Mouse (Mus musculus) heart, embryonic 11.5 days (tissue): Measurements from ENCODE around the gene Akap9. TPM values are rescaled to one million over a fixed set of nuclear protein-coding genes. Genes with fewer than 3 reads are reported as not detected.
"Not testable (repeated sequence)": the region's sequence is repeated elsewhere in the genome, so short reads cannot be mapped to it uniquely, and the experiment has no call there.

ENCODE experiments used
- ATAC-seq: fragments of 200-750 bp; cut with Nextera tagmentation; replicated peaks from 2 replicates; pipeline ENCODE4 v1.8.0; 2017; ENCODE audit warnings: moderate library complexity; ENCODE audit not compliant: insufficient number of reproducible peaks, low FRiP score, low TSS enrichment
- H3K27ac ChIP-seq: fragments of 300-500 bp; sonication (generic); 2 replicates; pipeline ENCODE4 v1.5.1; 2014; ENCODE audit warnings: mild to moderate bottlenecking, low read depth, low read length
- H3K27me3 ChIP-seq: fragments of 300-500 bp; sonication (generic); 2 replicates; pipeline ENCODE4 v1.6.1; 2014; ENCODE audit warnings: mild to moderate bottlenecking, low read length, mixed read lengths; ENCODE audit not compliant: control insufficient read depth, insufficient read depth
- H3K36me3 ChIP-seq: fragments of 300-500 bp; sonication (generic); 2 replicates; pipeline ENCODE4 v1.6.1; 2014; ENCODE audit warnings: mild to moderate bottlenecking, low read length, moderate library complexity, mixed read lengths; ENCODE audit not compliant: control insufficient read depth, insufficient read depth
- H3K4me1 ChIP-seq: fragments of 300-500 bp; sonication (generic); 2 replicates; pipeline ENCODE4 v1.6.1; 2014; ENCODE audit warnings: low read length; ENCODE audit not compliant: control insufficient read depth, insufficient read depth
- H3K4me2 ChIP-seq: fragments of 300-500 bp; sonication (generic); 2 replicates; pipeline ENCODE4 v1.6.1; 2014; ENCODE audit warnings: mild to moderate bottlenecking, moderate library complexity
- H3K4me3 ChIP-seq: fragments of 300-500 bp; sonication (generic); 2 replicates; pipeline ENCODE4 v1.5.1; 2014; ENCODE audit warnings: low read depth, low read length
- H3K9ac ChIP-seq: fragments of 300-500 bp; sonication (generic); 2 replicates; pipeline ENCODE4 v1.6.1; 2014; ENCODE audit warnings: mild to moderate bottlenecking, low read depth, low read length, moderate library complexity
- H3K9me3 ChIP-seq: fragments of 300-500 bp; sonication (generic); replicated peaks from 2 replicates; pipeline ENCODE4 v1.6.1; 2016; ENCODE audit warnings: low read length; ENCODE audit not compliant: control insufficient read depth
- WGBS: fragments of 180-500 bp; shearing (Covaris S2); extraction: QIAGEN DNeasy Blood & Tissue Kit; methylation state at CpG from one replicate; pipeline ENCODE4 v1.1.7; 2014; ENCODE audit not compliant: insufficient replicate concordance; 5-methylcytosine and 5-hydroxymethylcytosine counted together
- polyA plus RNA-seq: library from polyadenylated mRNA; unstranded; fragments of >200 nt; fragmentation: Nextera tagmentation; extraction: Ambion mirVana; gene quantifications from 2 replicates; pipeline ENCODE4 v1.2.1, GENCODE M21; 2014

Akap9 gene
- polyA plus RNA-seq, 1 experiment from 2014 or later, result 99.1 TPM

DNA sequence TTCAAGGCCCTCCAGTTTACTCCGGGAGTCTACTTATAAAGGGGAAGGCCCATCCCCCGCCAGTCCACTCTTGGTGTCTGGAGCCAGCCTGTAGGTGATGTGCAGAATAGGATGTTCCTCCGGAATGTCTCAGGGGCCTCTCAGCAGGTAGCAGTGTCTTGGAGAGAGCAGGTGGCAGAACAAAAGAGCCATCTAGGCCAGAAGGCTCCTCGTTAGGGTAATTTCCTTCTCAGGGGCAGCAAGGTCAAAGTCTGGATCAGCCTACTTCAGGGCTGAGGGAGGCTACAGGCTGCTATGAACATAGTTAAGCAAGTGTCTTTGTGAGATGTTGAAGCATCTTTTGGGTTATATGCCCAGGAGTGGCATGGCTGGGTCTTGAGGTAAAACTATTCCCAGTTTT is 15.3 kb downstream of the Akap9 start:
- not testable (repeated sequence) for ATAC-seq, H3K4me2 ChIP-seq

DNA sequence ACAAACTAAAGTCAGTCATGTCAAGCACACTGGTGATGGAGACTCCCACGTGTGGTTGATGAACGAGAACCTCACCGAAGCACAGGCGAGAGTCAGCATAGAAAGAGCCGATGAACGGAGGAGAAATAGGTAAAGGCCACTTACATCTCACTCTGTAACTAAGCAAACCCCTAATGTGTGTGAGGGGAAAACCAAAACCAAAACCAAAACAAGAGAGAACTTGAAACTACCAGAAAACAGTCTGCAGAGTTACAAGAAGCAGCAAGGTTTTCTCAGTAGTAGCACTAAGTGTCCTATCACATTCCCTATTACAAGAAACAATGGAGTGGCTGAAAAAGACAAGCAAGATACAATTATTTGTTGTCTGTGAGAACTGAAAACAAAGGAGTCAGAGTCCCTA is 24.6 kb downstream of the Akap9 start:
- Histone ChIP-seq H3K36me3 (peaks cover 9% of the 10 kb centered on the region), H3K4me2 (no peak overlapping the region), H3K9me3 (no peaks in the 10 kb centered on the region), H3K9ac (no peak overlapping the region), H3K27me3 (no peaks in the 10 kb centered on the region), H3K27ac (no peak overlapping the region), H3K4me3 (no peak overlapping the region), H3K4me1 (no peaks in the 10 kb centered on the region)
- 93% methylated on average over 6 of the region's 6 CpGs for WGBS
- ATAC-seq, result no peak

More for the DNA sequence above, 15.3 kb downstream of the Akap9 start:
- H3K9me3 ChIP-seq, H3K4me3 ChIP-seq, H3K27ac ChIP-seq, H3K27me3 ChIP-seq, H3K36me3 ChIP-seq, H3K9ac ChIP-seq: not testable (repeated sequence)
- 73% methylated on average over 4 of the region's 4 CpGs for WGBS
- peaks cover 14% of the 10 kb centered on the region for H3K4me1 ChIP-seq

DNA sequence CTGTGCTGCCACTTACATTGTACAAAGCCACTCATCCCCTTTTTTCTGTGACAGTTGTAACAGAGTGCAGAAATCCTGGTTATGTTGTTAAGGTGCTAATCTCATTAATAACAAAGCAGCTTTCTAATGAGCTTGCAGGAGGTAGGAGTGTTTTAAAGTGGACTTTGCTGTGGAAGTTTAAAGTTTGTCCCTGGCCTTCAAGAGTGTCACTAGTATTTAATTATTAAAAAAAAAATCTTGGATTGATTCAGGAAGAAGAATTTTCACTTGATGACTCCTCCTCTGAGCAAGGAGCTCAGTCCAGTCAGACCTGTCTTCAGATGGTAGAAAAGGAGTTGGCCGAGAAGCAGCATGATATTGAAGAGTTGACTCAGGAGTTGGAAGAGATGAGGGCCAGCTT is 26.7 kb downstream of the Akap9 start:
- Histone ChIP-seq H3K4me2 (no peak overlapping the region), H3K9ac (no peak overlapping the region), H3K36me3 (peaks cover 3% of the 10 kb centered on the region), H3K27me3 (no peaks in the 10 kb centered on the region), H3K4me1 (no peaks in the 10 kb centered on the region), H3K9me3 (no peaks in the 10 kb centered on the region), H3K4me3 (no peak overlapping the region), H3K27ac (no peak overlapping the region)
- 76% methylated on average over 1 of the region's 1 CpGs for WGBS
- ATAC-seq, result no peak

DNA sequence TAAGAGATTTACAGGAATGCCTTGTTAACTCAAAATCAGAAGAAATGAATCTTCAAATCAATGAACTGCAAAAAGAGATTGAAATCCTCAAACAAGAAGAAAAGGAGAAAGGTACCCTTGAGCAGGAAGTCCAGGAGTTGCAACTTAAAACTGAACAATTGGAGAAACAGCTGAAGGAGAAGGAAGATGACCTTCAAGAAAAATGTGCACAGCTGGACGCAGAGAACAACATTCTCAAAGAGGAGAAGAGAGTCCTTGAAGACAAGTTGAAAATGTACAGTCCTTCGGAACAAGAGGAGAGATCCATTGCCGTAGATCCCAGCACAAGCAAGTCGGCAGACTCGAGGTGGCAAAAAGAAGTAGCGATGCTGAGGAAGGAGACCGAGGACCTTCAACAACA is 33.4 kb downstream of the Akap9 start:
- Histone ChIP-seq H3K36me3 (peaks cover 6% of the 10 kb centered on the region), H3K4me2 (no peak overlapping the region), H3K27ac (no peak overlapping the region), H3K9ac (no peak overlapping the region), H3K4me1 (no peaks in the 10 kb centered on the region), H3K27me3 (no peaks in the 10 kb centered on the region), H3K4me3 (no peak overlapping the region), H3K9me3 (no peaks in the 10 kb centered on the region)
- ATAC-seq, result no peak
- 86% methylated on average over 7 of the region's 7 CpGs for whole genome bisulfite sequencing

DNA sequence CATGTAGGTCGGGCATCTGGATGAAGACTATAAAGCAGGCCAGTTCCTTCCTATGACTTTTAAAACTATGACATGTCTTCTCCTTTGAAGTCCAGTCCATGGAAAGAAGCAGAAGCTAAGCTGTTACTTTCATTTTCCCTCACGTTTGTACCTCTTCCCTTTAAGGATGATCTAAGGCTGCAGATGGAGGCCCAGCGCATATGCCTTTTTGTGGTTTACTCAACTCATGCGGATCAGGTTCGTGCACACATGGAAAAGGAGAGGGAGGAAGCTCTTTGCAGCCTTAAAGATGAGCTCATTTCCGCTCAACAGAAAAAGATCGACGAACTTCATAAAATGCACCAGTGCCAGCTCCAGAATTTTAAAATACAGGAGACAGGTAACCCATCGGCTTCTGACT is 40.6 kb downstream of the Akap9 start:
- no peaks in the 10 kb centered on the region for H3K9me3 ChIP-seq
- H3K27ac ChIP-seq, result no peak overlapping the region
- H3K4me2 ChIP-seq, result no peak overlapping the region
- H3K27me3 ChIP-seq, result no peaks in the 10 kb centered on the region
- no peak overlapping the region for H3K9ac ChIP-seq
- ATAC-seq, result no peak
- H3K36me3 ChIP-seq, result peaks cover 12% of the 10 kb centered on the region
- no peaks in the 10 kb centered on the region for H3K4me1 ChIP-seq
- WGBS, result 90% methylated on average over 9 of the region's 9 CpGs
- no peak overlapping the region for H3K4me3 ChIP-seq

DNA sequence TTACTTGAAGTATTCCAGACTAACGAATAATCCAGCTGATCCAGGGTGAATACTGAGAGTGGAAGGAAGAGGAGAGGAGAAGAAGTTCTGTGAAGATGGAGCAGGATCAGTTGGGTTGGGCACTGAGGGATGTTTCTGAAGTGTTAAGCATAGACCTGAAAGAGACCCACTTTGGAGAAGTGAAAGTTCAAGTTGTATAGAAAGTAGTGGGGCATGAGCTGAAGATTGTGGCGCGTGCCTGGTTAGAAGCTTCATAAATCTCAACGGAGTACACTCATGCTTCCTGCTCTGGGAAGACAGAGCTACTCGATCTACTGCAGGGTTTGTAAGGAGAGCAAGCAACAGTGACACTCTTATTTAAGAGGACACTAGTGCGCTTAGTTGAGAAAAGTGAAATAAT is 41.3 kb downstream of the Akap9 start:
- Histone ChIP-seq H3K4me1 (no peaks in the 10 kb centered on the region), H3K4me3 (no peak overlapping the region), H3K27ac (no peak overlapping the region), H3K4me2 (no peak overlapping the region), H3K36me3 (peaks cover 12% of the 10 kb centered on the region), H3K9me3 (no peaks in the 10 kb centered on the region), H3K27me3 (no peaks in the 10 kb centered on the region), H3K9ac (no peak overlapping the region)
- WGBS, result 96% methylated on average over 6 of the region's 6 CpGs
- no peak for ATAC-seq

DNA sequence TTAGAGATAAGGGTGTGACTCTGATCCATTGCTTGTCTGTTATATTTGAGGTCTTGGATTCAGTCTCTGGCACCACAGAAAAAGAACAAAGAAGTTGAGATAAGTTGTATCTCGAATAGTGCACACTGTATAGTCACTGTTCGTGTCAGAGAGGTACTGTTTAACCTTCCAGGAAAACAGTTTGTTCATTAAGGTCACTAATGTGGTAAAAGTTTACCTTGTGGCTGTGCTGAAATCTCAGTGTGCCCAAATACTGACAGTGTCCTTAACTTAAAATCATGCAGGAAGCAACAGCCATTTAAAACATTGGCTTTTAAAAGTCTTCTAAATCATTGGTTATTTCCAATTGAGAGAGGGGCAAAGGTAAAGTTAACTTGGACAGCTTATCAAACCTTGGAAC is 43.1 kb downstream of the Akap9 start:
- Histone ChIP-seq H3K9ac (no peak overlapping the region), H3K36me3 (peaks cover 12% of the 10 kb centered on the region), H3K27ac (no peak overlapping the region), H3K27me3 (no peaks in the 10 kb centered on the region), H3K4me2 (no peak overlapping the region), H3K9me3 (no peaks in the 10 kb centered on the region), H3K4me1 (no peaks in the 10 kb centered on the region), H3K4me3 (no peak overlapping the region)
- no peak for ATAC-seq
- WGBS, result 71% methylated on average over 2 of the region's 2 CpGs

DNA sequence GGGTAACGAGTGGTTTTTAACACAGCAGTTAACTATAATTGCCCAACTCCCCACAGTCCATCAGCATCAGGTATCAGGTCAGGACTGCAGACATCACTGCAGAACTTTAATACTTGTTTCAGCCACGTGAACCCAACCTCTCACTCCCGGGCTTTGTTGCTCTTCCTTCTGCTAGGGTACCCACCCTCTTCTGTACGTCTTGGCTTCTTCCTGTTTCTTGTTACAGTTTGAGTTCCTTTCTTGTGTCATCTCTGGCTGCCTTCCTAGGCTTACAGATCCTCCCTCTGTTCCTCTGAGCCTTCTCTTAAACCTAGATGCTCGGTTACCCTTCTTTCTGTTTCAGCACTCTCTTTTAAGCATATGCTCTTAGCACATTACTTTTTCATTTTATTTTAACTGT is 45.9 kb downstream of the Akap9 start:
- Histone ChIP-seq H3K27me3 (no peaks in the 10 kb centered on the region), H3K4me1 (no peaks in the 10 kb centered on the region), H3K36me3 (peaks cover 15% of the 10 kb centered on the region), H3K27ac (no peak overlapping the region), H3K4me2 (no peak overlapping the region), H3K9ac (no peak overlapping the region), H3K4me3 (no peak overlapping the region), H3K9me3 (no peaks in the 10 kb centered on the region)
- no peak for ATAC-seq
- WGBS, result 85% methylated on average over 5 of the region's 5 CpGs

DNA sequence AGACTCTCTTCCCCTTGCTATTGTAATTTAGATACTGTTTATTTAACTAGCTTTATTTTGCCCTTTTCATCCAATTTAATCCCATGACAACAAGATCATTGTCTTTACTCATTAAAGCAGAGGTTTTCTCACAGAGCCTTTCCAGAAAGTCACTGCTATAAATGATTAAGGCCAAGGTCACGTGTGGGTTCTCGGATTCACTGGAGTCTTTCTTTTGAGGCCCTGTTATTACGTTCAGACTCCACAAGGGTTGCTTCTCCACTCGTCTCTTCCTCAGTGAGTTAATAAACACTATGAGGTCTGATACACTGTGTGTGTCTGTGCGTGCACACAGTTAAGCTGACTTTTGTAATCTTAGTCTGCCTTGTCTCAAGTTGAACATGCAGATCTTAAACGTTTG is 47.0 kb downstream of the Akap9 start:
- Histone ChIP-seq H3K27ac (no peak overlapping the region), H3K9me3 (no peaks in the 10 kb centered on the region), H3K4me3 (no peak overlapping the region), H3K4me1 (no peaks in the 10 kb centered on the region), H3K27me3 (no peaks in the 10 kb centered on the region), H3K4me2 (no peak overlapping the region), H3K36me3 (peaks cover 7% of the 10 kb centered on the region; the same call in 1 of the 2 replicates), H3K9ac (no peak overlapping the region)
- ATAC-seq, result no peak
- 80% methylated on average over 6 of the region's 6 CpGs for WGBS
